Mouse (Mus musculus) granulocyte monocyte progenitor cell, adult 5-6 weeks (primary cell): ENCODE results near the gene Naip2. TPM values are rescaled to one million over a fixed set of nuclear protein-coding genes. Genes with fewer than 3 reads are reported as not detected.
"Not testable (repeated sequence)": the region's sequence is repeated elsewhere in the genome, so short reads cannot be mapped to it uniquely, and the experiment has no call there.

Source experiments
- ATAC-seq: replicated peaks from 2 replicates; pipeline ENCODE4 v1.8.0; 2016; ENCODE audit warnings: mild to moderate bottlenecking, moderate TSS enrichment, inconsistent platforms; ENCODE audit not compliant: poor library complexity, severe bottlenecking
- total RNA-seq, 2 experiments: library from RNA; stranded (forward) in 1 of 2; stranded (reverse) in 1 of 2; fragments of 200-712, 200-1000 nt in 1 of 2; fragments of >200 nt in 1 of 2; fragmentation: Nextera tagmentation in 1 of 2; gene quantifications; 2 replicates each; pipeline ENCODE4 v1.2.3; 2014 to 2017

Naip2 gene
- 31.8 and 36.4 TPM in 2 replicates for total RNA-seq (2014; fragmentation: Nextera tagmentation)
- 41.2 and 41.9 TPM in 2 replicates for total RNA-seq (2017)

- ATAC-seq: peak; percentile 92
Observed at GRCm38 (mm10) chr13:100201659-100202333, at the start of gene Naip2. Naip2 (minus strand) TSS chr13:100202092.

- peak; percentile 100 for ATAC-seq
Observed at GRCm38 (mm10) chr13:100246896-100247519, 45.1 kb upstream of the Naip2 start.

- not testable (repeated sequence) for ATAC-seq
Observed at GRCm38 (mm10) chr13:100246223-100246622, 44.3 kb upstream of the Naip2 start, which contains the start of gene Naip5. Naip5 (minus strand) TSS chr13:100246323.

GRCm38 (mm10) chr13:100243702-100244101 is 41.8 kb upstream of the Naip2 start:
- ATAC-seq: no peak

GRCm38 (mm10) chr13:100213683-100214082 is 11.8 kb upstream of the Naip2 start:
- not testable (repeated sequence) for ATAC-seq

GRCm38 (mm10) chr13:100210540-100210939 is 8.6 kb upstream of the Naip2 start:
- ATAC-seq: peak; percentile 93

GRCm38 (mm10) chr13:100203319-100203718 is 1.4 kb upstream of the Naip2 start:
- peak; percentile 82 for ATAC-seq

- ATAC-seq: no peak
Observed at GRCm38 (mm10) chr13:100200778-100201177, 1.1 kb downstream of the Naip2 start.

GRCm38 (mm10) chr13:100195421-100195820 is 6.5 kb downstream of the Naip2 start:
- ATAC-seq: no peak

GRCm38 (mm10) chr13:100183111-100183510 is 18.8 kb downstream of the Naip2 start:
- peak; percentile 99 for ATAC-seq

- not testable (repeated sequence) for ATAC-seq
Observed at GRCm38 (mm10) chr13:100174360-100174759, 27.5 kb downstream of the Naip2 start.

GRCm38 (mm10) chr13:100166378-100166777 is 35.5 kb downstream of the Naip2 start:
- not testable (repeated sequence) for ATAC-seq

GRCm38 (mm10) chr13:100162467-100162866 is 39.4 kb downstream of the Naip2 start:
- not testable (repeated sequence) for ATAC-seq

- ATAC-seq: not testable (repeated sequence)
Observed at GRCm38 (mm10) chr13:100161171-100161870, 40.6 kb downstream of the Naip2 start.

- peak; percentile 25 for ATAC-seq
Observed at GRCm38 (mm10) chr13:100156624-100157023, 45.3 kb downstream of the Naip2 start.

GRCm38 (mm10) chr13:100152659-100153058 is 49.2 kb downstream of the Naip2 start:
- ATAC-seq: peak; percentile 98

GRCm38 (mm10) chr13:100141646-100142314 is 60.1 kb downstream of the Naip2 start:
- ATAC-seq: peak; percentile 93

GRCm38 (mm10) chr13:100125258-100125643 is 76.6 kb downstream of the Naip2 start:
- no peak for ATAC-seq

GRCm38 (mm10) chr13:100124423-100125257 is 77.3 kb downstream of the Naip2 start, which contains the start of gene Smn1:
Smn1 (plus strand) TSS chr13:100124852.
- ATAC-seq: peak; percentile 100
